Mouse (Mus musculus) layer of hippocampus, adult 9-11 months (tissue): Measurements from ENCODE around the gene Xrcc3.

Experiments
- DNase-seq: peaks from one replicate; pipeline ENCODE4 v3.0.0; 2022

The Xrcc3 gene

GRCm38 (mm10) chr12:111813766-111814617, at the start of gene Xrcc3, which contains the start of gene Zfyve21:
Gene Xrcc3, minus strand, starts transcription at chr12:111813873.
Gene Zfyve21, plus strand, starts transcription at chr12:111814170.
- DNase-seq = peak; percentile 99

GRCm38 (mm10) chr12:111855448-111855847, 41.8 kb upstream of the Xrcc3 start:
- no peak for DNase-seq

- DNase-seq = no peak
These were observed 39.9 kb upstream of the Xrcc3 start for GRCm38 (mm10) chr12:111853546-111853945.

GRCm38 (mm10) chr12:111853011-111853436, 39.4 kb upstream of the Xrcc3 start:
- no peak for DNase-seq

- DNase-seq = peak; percentile 48
These were observed 38.1 kb upstream of the Xrcc3 start for GRCm38 (mm10) chr12:111851745-111852144.

GRCm38 (mm10) chr12:111851235-111851634, 37.6 kb upstream of the Xrcc3 start:
- DNase-seq = no peak

GRCm38 (mm10) chr12:111848300-111848798, 34.7 kb upstream of the Xrcc3 start:
- DNase-seq = peak; percentile 75

- no peak for DNase-seq
These were observed 33.1 kb upstream of the Xrcc3 start for GRCm38 (mm10) chr12:111846815-111847214.

- DNase-seq = no peak
These were observed 32.3 kb upstream of the Xrcc3 start for GRCm38 (mm10) chr12:111845953-111846352.

GRCm38 (mm10) chr12:111843470-111843869, 29.8 kb upstream of the Xrcc3 start:
- no peak for DNase-seq

GRCm38 (mm10) chr12:111842565-111843433, 29.1 kb upstream of the Xrcc3 start:
- DNase-seq = no peak

- DNase-seq = no peak
These were observed 19.8 kb upstream of the Xrcc3 start for GRCm38 (mm10) chr12:111833457-111833856.

- no peak for DNase-seq
These were observed 19.0 kb upstream of the Xrcc3 start for GRCm38 (mm10) chr12:111832643-111833042.

- no peak for DNase-seq
These were observed 16.7 kb upstream of the Xrcc3 start for GRCm38 (mm10) chr12:111830375-111830774.

GRCm38 (mm10) chr12:111829954-111830353, 16.3 kb upstream of the Xrcc3 start:
- DNase-seq = no peak

- no peak for DNase-seq
These were observed 15.8 kb upstream of the Xrcc3 start for GRCm38 (mm10) chr12:111829447-111829846.

GRCm38 (mm10) chr12:111827556-111827955, 13.9 kb upstream of the Xrcc3 start:
- no peak for DNase-seq

- DNase-seq = no peak
These were observed 8.3 kb upstream of the Xrcc3 start for GRCm38 (mm10) chr12:111821931-111822330.

GRCm38 (mm10) chr12:111820708-111821107, 7.0 kb upstream of the Xrcc3 start:
- DNase-seq = no peak

- DNase-seq = no peak
These were observed 6.3 kb upstream of the Xrcc3 start for GRCm38 (mm10) chr12:111819936-111820335.

- DNase-seq = no peak
These were observed 4.3 kb upstream of the Xrcc3 start for GRCm38 (mm10) chr12:111817991-111818390.

- no peak for DNase-seq
These were observed 3.3 kb upstream of the Xrcc3 start for GRCm38 (mm10) chr12:111816967-111817366.

- peak; percentile 84 for DNase-seq
These were observed 2.9 kb upstream of the Xrcc3 start for GRCm38 (mm10) chr12:111816528-111816927.
